7 mouse cellular contexts compared by ENCODE assay signal in the genomic region with DNA sequence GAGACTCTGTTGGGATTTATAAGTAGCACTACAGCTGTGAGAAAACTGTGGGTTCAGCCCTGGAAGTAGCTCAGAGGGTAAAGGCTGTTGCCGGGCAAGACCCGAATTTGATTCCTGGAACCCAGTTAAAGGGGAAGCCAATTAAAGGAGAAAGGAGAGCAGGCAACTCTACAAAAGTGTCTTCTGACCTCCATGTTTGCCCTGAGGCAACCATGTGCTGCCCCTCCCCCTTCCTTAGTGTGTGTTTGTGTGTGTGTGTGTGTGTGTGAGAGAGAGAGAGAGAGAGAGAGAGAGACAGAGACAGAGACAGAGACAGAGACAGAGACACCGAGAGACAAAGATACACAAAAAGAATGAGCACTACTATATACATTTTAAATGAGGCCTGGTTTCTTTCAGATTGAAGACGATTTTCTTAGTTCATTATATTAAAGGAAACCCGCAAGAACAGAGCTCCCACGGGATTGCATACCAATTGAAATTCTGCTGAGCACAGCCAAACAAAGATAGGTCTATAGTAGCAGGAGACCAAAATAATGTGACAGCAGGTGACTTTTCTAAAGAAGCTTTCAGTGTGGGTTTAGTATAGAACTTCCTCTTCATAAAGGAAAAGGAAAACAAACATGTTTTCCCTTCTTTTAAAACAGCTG. TPM values are rescaled to one million over a fixed set of nuclear protein-coding genes. Genes with fewer than 3 reads are reported as not detected.
DNase-seq lines count a peak whose midpoint lies in the region; ATAC-seq and TF ChIP-seq lines count a peak whose summit lies in the region.

No protein-coding gene starts in this region.

- DNase-seq in CD4-positive, CD25-positive, alpha-beta regulatory T cell, adult 2 months (ENCODE audit: low read depth, low spot score), result peak; percentile 31
- peak; percentile 63 for DNase-seq in NIH3T3 (ENCODE audit: low read depth)
- peak; percentile 54 for DNase-seq in kidney, postnatal 10 days
- DNase-seq in Muller cell, postnatal 12 days (ENCODE audit: inconsistent ontology term), result no peak
- no peak for DNase-seq in cerebellum, postnatal 4 days (ENCODE audit: low spot score in 2 of 2)

- H3K36me3 ChIP-seq in heart, embryonic 13.5 days, result peaks cover 3% of the 10 kb centered on the region; the same call in 1 of the 2 replicates
- H3K36me3 ChIP-seq in myocyte (ENCODE audit: control insufficient read depth, insufficient read depth), result no peaks in the 10 kb centered on the region

- H3K4me1 ChIP-seq in heart, embryonic 13.5 days, result peaks cover 21% of the 10 kb centered on the region

- no peak for TF ChIP-seq POLR2A in myocyte (IDR thresholded peaks at IDR 0.05; ENCODE audit: insufficient read length, low read depth)

- H3K4me3 ChIP-seq in heart, embryonic 13.5 days, result peak overlapping the region; percentile 52
- no peak overlapping the region for H3K4me3 ChIP-seq in myocyte

- H3K9ac ChIP-seq in heart, embryonic 13.5 days, result peak overlapping the region; percentile 82

- H3K27me3 ChIP-seq in heart, embryonic 13.5 days (replicated peaks), result no peaks in the 10 kb centered on the region
- H3K27me3 ChIP-seq in myocyte (ENCODE audit: control insufficient read depth, insufficient read depth, insufficient read length), result no peaks in the 10 kb centered on the region

- H3K79me2 ChIP-seq in myocyte (ENCODE audit: control insufficient read depth, insufficient read depth), result no peaks in the 10 kb centered on the region

- no peak for ATAC-seq in heart, embryonic 13.5 days (ENCODE audit: extremely low read depth, insufficient number of reproducible peaks, low FRiP score, low TSS enrichment)

- H3K4me2 ChIP-seq in heart, embryonic 13.5 days, result peak overlapping the region; percentile 66
- H3K4me2 ChIP-seq in myocyte (ENCODE audit: low read depth), result peak overlapping the region; percentile 62

- H3K27ac ChIP-seq in heart, embryonic 13.5 days (replicated peaks), result peak overlapping the region; percentile 86

- no peaks in the 10 kb centered on the region for H3K9me3 ChIP-seq in heart, embryonic 13.5 days

- H3ac ChIP-seq in myocyte (ENCODE audit: control insufficient read depth, insufficient read length), result no peak overlapping the region

- WGBS in heart, embryonic 13.5 days, result 34% methylated on average over 6 of the region's 6 CpGs

TF ChIP-seq in myocyte, 11 proteins besides CTCF, POLR2A, EP300 and RAD21:
- TF ChIP-seq CEBPB (IDR thresholded peaks at IDR 0.05; ENCODE audit: insufficient read depth, poor library complexity, severe bottlenecking), result no peak

RNA-seq across cellular contexts. Expression of a gene that starts 1.8 kb away (rescaled TPM):
- 119 and 124 TPM in 2 replicates for polyA plus RNA-seq in heart, embryonic 13.5 days (2015; fragmentation: Nextera tagmentation; extraction: Ambion mirVana)
- polyA plus RNA-seq in myocyte (2012; fragmentation: generic; extraction: Trizol), result 5.1 TPM

RNA-seq across cellular contexts. Expression of a gene that starts 33.2 kb away (rescaled TPM):
- 0.23 and 0.35 TPM in 2 replicates for polyA plus RNA-seq in heart, embryonic 13.5 days (2015; fragmentation: Nextera tagmentation; extraction: Ambion mirVana)
- polyA plus RNA-seq in myocyte (2012; fragmentation: generic; extraction: Trizol), result not detected

Comparison
In these comparisons a context has a peak if more than half of its experiments do, and no peak if none do; other contexts are left out.
1. DNase-seq: peak in CD4-positive, CD25-positive, alpha-beta regulatory T cell, adult 2 months (single experiment), NIH3T3 (single experiment) and kidney, postnatal 10 days (single experiment); none in Muller cell, postnatal 12 days (single experiment) and cerebellum, postnatal 4 days (0 of 2).
2. RNA of a gene that starts 1.8 kb away (polyA plus RNA-seq): 119 to 124 TPM in heart, embryonic 13.5 days; 5.1 TPM in myocyte (single experiment); every median in the first group is over 10 times any median in the second.